Mouse (Mus musculus): ENCODE measurements around the gene Gm29133. TPM values are rescaled to one million over a fixed set of nuclear protein-coding genes. Genes with fewer than 3 reads are reported as not detected.
A peak's percentile ranks its signal among the peaks of the same experiment; 100 is the strongest.

Gene Gm29133
- polyA plus RNA-seq, 1 experiment from 2014 or later: not detected

DNA sequence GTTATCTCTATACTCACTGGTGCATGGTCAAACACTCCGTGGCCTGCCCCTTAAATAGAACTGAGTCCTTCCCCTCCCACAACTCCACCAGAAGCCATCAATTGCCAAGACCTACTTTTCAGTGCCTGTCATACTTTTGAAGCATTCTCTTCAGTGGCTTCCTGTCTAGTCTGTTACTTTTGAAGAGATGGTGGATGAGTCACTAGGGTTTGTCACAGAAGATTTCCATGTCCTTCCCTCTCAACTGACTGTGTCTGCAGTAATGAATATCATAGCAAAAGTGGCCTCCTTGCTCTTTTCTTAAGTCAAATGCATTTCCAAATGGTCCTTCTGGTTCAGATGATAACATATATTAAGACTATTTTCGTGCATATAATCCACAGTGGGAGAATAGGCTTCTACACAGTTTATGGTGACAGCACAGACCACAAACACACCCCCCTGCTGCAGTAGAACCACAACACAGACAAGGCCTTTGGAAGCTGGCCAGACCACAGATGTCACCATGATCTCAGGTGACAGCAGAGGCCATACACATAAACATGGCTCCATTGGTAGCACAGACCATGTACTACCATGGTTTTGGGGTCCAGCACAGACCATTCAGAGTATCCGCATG lies 16.9 kb upstream of the Gm29133 start:
- Histone ChIP-seq H3K9me3 (ENCODE audit: low read length) (no peaks in the 10 kb centered on the region), H3K36me3 (replicated peaks; ENCODE audit: insufficient read depth, low read length) (no peaks in the 10 kb centered on the region), H3K4me3 (ENCODE audit: low read depth, low read length) (no peak overlapping the region), H3K27ac (ENCODE audit: low read depth) (no peak overlapping the region), H3K4me1 (ENCODE audit: insufficient read depth) (no peaks in the 10 kb centered on the region), H3K27me3 (ENCODE audit: insufficient read depth, low read length) (no peaks in the 10 kb centered on the region), H3K9ac (replicated peaks) (no peak overlapping the region), H3K4me2 (ENCODE audit: low read depth, low read length) (no peak overlapping the region)
- ATAC-seq: no peak
- 53% methylated on average over 3 of the region's 3 CpGs for WGBS (ENCODE audit: insufficient replicate concordance)
- no peak for DNase-seq
- TF ChIP-seq EP300 (IDR thresholded peaks at IDR 0.05; ENCODE audit: low read depth): no peak
- TF ChIP-seq CTCF (IDR thresholded peaks at IDR 0.05; ENCODE audit: low read depth): no peak

DNA sequence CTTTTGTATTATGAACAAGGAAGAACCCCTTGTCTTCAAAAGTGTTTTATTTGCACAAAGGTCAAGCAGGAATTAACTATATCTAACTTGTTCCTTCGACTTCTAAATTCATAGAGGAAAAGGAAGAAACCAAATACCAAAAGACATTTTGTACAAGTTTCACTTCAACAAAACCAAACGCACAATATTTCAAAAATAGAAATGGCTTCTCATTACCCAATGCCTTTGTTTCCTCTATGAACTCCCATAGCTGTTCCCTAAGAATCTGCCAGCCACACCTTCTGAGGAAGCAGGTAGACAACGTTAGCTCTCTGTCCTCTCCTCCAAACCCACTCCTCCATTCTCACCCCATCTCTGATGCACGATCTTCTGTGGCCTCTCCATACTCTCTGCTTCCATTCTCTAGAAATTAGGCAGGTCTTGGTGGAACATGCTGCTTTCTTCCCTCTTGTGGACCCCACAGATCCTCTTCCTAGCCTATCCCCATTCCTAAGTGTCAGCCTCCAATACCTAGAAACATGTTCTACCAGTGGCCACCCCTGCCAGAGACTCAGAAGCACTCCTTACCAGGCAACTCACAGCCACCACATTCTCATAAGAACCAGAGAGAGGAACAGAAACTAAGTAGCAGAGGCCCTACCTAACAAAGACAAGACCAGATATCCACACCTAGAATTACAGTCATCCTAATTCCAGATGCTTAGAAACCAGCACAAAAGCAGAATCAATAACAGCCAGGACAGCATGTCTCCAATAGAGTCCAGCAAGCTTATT lies 4.1 kb upstream of the Gm29133 start:
- WGBS (ENCODE audit: insufficient replicate concordance): 55% methylated on average over 4 of the region's 4 CpGs
- ATAC-seq (no peak), DNase-seq (no peak)
- no peak for TF ChIP-seq EP300 (IDR thresholded peaks at IDR 0.05; ENCODE audit: low read depth)
- TF ChIP-seq CTCF (IDR thresholded peaks at IDR 0.05; ENCODE audit: low read depth): no peak
- no peak overlapping the region for H3K4me3 ChIP-seq (ENCODE audit: low read depth, low read length)
- H3K4me2 ChIP-seq (ENCODE audit: low read depth, low read length): no peak overlapping the region
- H3K9ac ChIP-seq (replicated peaks): no peak overlapping the region
- no peaks in the 10 kb centered on the region for H3K4me1 ChIP-seq (ENCODE audit: insufficient read depth)
- no peaks in the 10 kb centered on the region for H3K36me3 ChIP-seq (replicated peaks; ENCODE audit: insufficient read depth, low read length)
- H3K27me3 ChIP-seq (ENCODE audit: insufficient read depth, low read length): no peaks in the 10 kb centered on the region
- no peak overlapping the region; the same call in 1 of the 2 replicates for H3K27ac ChIP-seq (ENCODE audit: low read depth)
- H3K9me3 ChIP-seq (ENCODE audit: low read length): no peaks in the 10 kb centered on the region

DNA sequence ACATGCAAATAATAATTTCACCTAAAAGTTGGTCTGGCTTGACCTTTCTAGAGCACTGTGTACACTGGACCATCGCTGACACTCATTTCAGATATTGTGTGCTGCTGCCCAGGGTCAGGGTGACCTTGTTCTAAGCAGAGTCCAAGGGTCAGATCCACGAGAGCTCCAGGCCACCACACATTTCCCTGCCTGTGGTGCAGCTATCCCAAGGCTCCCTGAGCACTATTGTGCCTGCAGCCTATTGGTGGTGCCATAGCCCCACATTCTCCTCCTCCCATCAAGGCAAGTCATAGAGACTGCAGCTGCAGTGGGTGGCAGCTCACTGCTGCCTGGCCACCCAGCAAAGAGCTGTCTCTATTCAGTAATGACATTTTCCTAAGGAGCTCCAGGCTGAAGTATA lies 2.7 kb upstream of the Gm29133 start:
- no peaks in the 10 kb centered on the region for H3K27me3 ChIP-seq (ENCODE audit: insufficient read depth, low read length)
- no peak overlapping the region for H3K4me3 ChIP-seq (ENCODE audit: low read depth, low read length)
- H3K4me1 ChIP-seq (ENCODE audit: insufficient read depth): no peaks in the 10 kb centered on the region
- no peak overlapping the region for H3K27ac ChIP-seq (ENCODE audit: low read depth)
- no peak overlapping the region for H3K4me2 ChIP-seq (ENCODE audit: low read depth, low read length)
- ATAC-seq (peak; percentile 44), DNase-seq (no peak)
- H3K9ac ChIP-seq (replicated peaks): no peak overlapping the region
- 36% methylated on average over 2 of the region's 2 CpGs for WGBS (ENCODE audit: insufficient replicate concordance)
- H3K36me3 ChIP-seq (replicated peaks; ENCODE audit: insufficient read depth, low read length): no peaks in the 10 kb centered on the region
- no peaks in the 10 kb centered on the region for H3K9me3 ChIP-seq (ENCODE audit: low read length)
- TF ChIP-seq EP300 (IDR thresholded peaks at IDR 0.05; ENCODE audit: low read depth) (no peak), CTCF (IDR thresholded peaks at IDR 0.05; ENCODE audit: low read depth) (peak; percentile 33; the same call in 1 of the 2 replicates)

DNA sequence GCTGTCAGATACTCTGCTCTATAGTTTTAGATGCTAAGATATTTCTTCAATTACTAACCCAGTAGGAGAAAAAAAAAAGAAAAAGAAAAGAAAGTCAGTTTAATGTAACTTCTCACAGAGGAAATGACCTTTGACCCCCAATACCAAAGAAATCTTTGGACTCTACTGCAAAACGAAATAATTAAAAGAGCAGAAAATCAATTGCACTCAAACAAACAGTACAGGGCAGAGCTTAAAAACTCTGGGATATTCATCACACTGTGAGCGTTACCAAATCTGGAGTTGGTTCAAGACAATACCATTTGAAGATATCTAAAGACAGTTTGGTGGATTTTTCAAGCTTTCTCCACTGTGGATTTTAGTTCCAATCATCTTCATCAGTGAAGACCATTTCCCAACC lies 15.4 kb downstream of the Gm29133 start:
- Histone ChIP-seq H3K4me3 (ENCODE audit: low read depth, low read length) (no peak overlapping the region), H3K4me1 (ENCODE audit: insufficient read depth) (no peaks in the 10 kb centered on the region), H3K9ac (replicated peaks) (no peak overlapping the region), H3K9me3 (ENCODE audit: low read length) (no peaks in the 10 kb centered on the region), H3K4me2 (ENCODE audit: low read depth, low read length) (no peak overlapping the region), H3K27me3 (ENCODE audit: insufficient read depth, low read length) (no peaks in the 10 kb centered on the region), H3K27ac (ENCODE audit: low read depth) (no peak overlapping the region), H3K36me3 (replicated peaks; ENCODE audit: insufficient read depth, low read length) (no peaks in the 10 kb centered on the region)
- TF ChIP-seq CTCF (IDR thresholded peaks at IDR 0.05; ENCODE audit: low read depth) (no peak), EP300 (IDR thresholded peaks at IDR 0.05; ENCODE audit: low read depth) (no peak)
- ATAC-seq (peak; percentile 68), DNase-seq (no peak)
- 48% methylated on average over 2 of the region's 2 CpGs for WGBS (ENCODE audit: insufficient replicate concordance)

DNA sequence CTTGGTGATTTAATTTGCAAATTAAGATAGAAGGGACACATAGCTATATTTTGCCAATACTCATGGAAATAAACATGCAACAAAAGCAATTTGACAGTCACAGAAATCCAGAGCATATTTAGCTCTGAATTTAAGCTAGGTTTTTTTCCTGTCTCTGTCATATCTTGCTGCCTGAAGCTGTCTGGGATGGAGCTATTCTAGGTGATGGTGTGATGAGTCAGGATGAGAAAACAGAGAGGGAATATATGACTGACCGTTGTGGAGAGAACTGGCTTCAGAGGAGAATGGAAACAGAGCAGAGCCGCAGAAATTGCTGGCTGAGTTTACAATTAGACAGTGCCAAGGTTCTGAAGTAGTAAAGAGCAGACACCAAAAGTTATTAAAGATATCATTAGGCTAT lies 26.3 kb downstream of the Gm29133 start:
- 70% methylated on average over 2 of the region's 2 CpGs for WGBS (ENCODE audit: insufficient replicate concordance)
- Histone ChIP-seq H3K4me3 (ENCODE audit: low read depth, low read length) (no peak overlapping the region), H3K9ac (replicated peaks) (no peak overlapping the region), H3K27me3 (ENCODE audit: insufficient read depth, low read length) (no peaks in the 10 kb centered on the region), H3K4me1 (ENCODE audit: insufficient read depth) (no peaks in the 10 kb centered on the region), H3K27ac (ENCODE audit: low read depth) (no peak overlapping the region), H3K4me2 (ENCODE audit: low read depth, low read length) (no peak overlapping the region), H3K9me3 (ENCODE audit: low read length) (no peaks in the 10 kb centered on the region), H3K36me3 (replicated peaks; ENCODE audit: insufficient read depth, low read length) (no peaks in the 10 kb centered on the region)
- ATAC-seq (no peak), DNase-seq (no peak)
- TF ChIP-seq CTCF (IDR thresholded peaks at IDR 0.05; ENCODE audit: low read depth) (no peak), EP300 (IDR thresholded peaks at IDR 0.05; ENCODE audit: low read depth) (no peak)

DNA sequence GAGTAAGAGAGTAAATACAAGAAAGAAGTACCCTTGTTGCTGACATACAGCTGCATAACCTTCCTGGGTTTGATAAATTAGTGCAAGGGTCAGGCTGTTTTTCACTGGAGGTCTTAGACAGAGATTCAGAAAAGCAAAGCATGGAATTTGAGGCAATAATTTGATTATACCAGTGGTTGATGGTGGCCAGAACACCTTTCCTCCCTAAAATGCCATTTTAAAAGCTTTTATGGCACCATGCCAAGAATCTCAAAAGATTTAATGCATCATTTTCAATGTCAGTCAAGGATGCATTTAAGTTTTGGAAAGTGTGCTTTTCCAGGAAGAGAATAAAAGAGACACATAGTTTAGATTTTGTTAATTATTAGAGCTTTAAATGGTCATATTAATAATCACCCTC lies 60.0 kb downstream of the Gm29133 start:
- no peak overlapping the region for H3K4me3 ChIP-seq (ENCODE audit: low read depth, low read length)
- ATAC-seq: no peak
- no peak overlapping the region for H3K27ac ChIP-seq (ENCODE audit: low read depth)
- H3K36me3 ChIP-seq (replicated peaks; ENCODE audit: insufficient read depth, low read length): no peaks in the 10 kb centered on the region
- no peaks in the 10 kb centered on the region for H3K9me3 ChIP-seq (ENCODE audit: low read length)
- DNase-seq: no peak
- H3K4me2 ChIP-seq (ENCODE audit: low read depth, low read length): no peak overlapping the region
- no peaks in the 10 kb centered on the region for H3K4me1 ChIP-seq (ENCODE audit: insufficient read depth)
- H3K9ac ChIP-seq (replicated peaks): no peak overlapping the region
- no peaks in the 10 kb centered on the region for H3K27me3 ChIP-seq (ENCODE audit: insufficient read depth, low read length)
- no peak for TF ChIP-seq EP300 (IDR thresholded peaks at IDR 0.05; ENCODE audit: low read depth)
- TF ChIP-seq CTCF (IDR thresholded peaks at IDR 0.05; ENCODE audit: low read depth): no peak
